Mouse (Mus musculus) intestine, postnatal 0 days (tissue): ENCODE measurements around the gene Lcn12. TPM values are rescaled to one million over a fixed set of nuclear protein-coding genes. Genes with fewer than 3 reads are reported as not detected.

ENCODE experiments used
- ATAC-seq: fragments of 200-750 bp; cut with Nextera tagmentation; 2 replicates; pipeline ENCODE4 v1.8.0; 2017; ENCODE audit warnings: mild to moderate bottlenecking, moderate TSS enrichment, moderate library complexity
- H3K27ac ChIP-seq: fragments of 300-500 bp; sonication (generic); 2 replicates; pipeline ENCODE4 v1.5.1; 2014; ENCODE audit warnings: mild to moderate bottlenecking, low read depth, low read length, moderate library complexity
- H3K27me3 ChIP-seq: fragments of 300-500 bp; sonication (generic); replicated peaks from 2 replicates; pipeline ENCODE4 v1.6.1; 2014; ENCODE audit warnings: low read length, mixed read lengths; ENCODE audit not compliant: control insufficient read depth, insufficient read depth
- H3K36me3 ChIP-seq: fragments of 300-500 bp; sonication (generic); 2 replicates; pipeline ENCODE4 v1.6.1; 2014; ENCODE audit warnings: mild to moderate bottlenecking, moderate library complexity; ENCODE audit not compliant: control insufficient read depth, insufficient read depth
- H3K4me1 ChIP-seq: fragments of 300-500 bp; sonication (generic); replicated peaks from 2 replicates; pipeline ENCODE4 v1.6.1; 2014; ENCODE audit warnings: antibody characterized with exemption, low read length, mixed read lengths; ENCODE audit not compliant: control insufficient read depth, insufficient read depth
- H3K4me2 ChIP-seq: fragments of 300-500 bp; sonication (generic); replicated peaks from 2 replicates; pipeline ENCODE4 v1.6.1; 2014; ENCODE audit warnings: low read depth, mild to moderate bottlenecking, moderate library complexity
- H3K4me3 ChIP-seq: fragments of 300-500 bp; sonication (generic); 2 replicates; pipeline ENCODE4 v1.5.1; 2014; ENCODE audit warnings: low read depth, low read length
- H3K9ac ChIP-seq: fragments of 300-500 bp; sonication (generic); 2 replicates; pipeline ENCODE4 v1.6.1; 2014; ENCODE audit warnings: mild to moderate bottlenecking, low read depth, low read length
- H3K9me3 ChIP-seq: fragments of 300-500 bp; sonication (generic); 2 replicates; pipeline ENCODE4 v1.6.1; 2016; ENCODE audit warnings: mixed run types; ENCODE audit not compliant: control insufficient read depth
- CTCF ChIP-seq: sonication (generic); IDR thresholded peaks from 2 replicates; pipeline ENCODE4 v1.5.1; 2016; ENCODE audit warnings: low read depth, mild to moderate bottlenecking, control low read depth, antibody characterized with exemption, moderate library complexity
- WGBS: fragments of 180-500 bp; shearing (Covaris S2); extraction: QIAGEN DNeasy Blood & Tissue Kit; methylation state at CpG from one replicate; pipeline ENCODE4 v1.1.7; 2014; 5-methylcytosine and 5-hydroxymethylcytosine counted together
- polyA plus RNA-seq: library from polyadenylated mRNA; unstranded; fragments of >200 nt; fragmentation: Nextera tagmentation; extraction: Ambion mirVana; gene quantifications from 2 replicates; pipeline ENCODE4 v1.2.1, GENCODE M21; 2015

Gene Lcn12
- polyA plus RNA-seq, 1 experiment from 2014 or later = 0.40 TPM

- ATAC-seq = no peak
- Histone ChIP-seq H3K27ac (no peak overlapping the region), H3K27me3 (no peaks in the 10 kb centered on the region), H3K9me3 (no peaks in the 10 kb centered on the region), H3K9ac (no peak overlapping the region), H3K4me3 (no peak overlapping the region), H3K4me2 (no peak overlapping the region), H3K36me3 (peaks cover 27% of the 10 kb centered on the region), H3K4me1 (peaks cover 9% of the 10 kb centered on the region; the same call in 1 of the 2 replicates)
- TF ChIP-seq CTCF = no peak
- WGBS = 88% methylated on average over 19 of the region's 19 CpGs
Observed at GRCm38 (mm10) chr2:25504538-25504937, 10.8 kb upstream of the Lcn12 start.

GRCm38 (mm10) chr2:25502726-25503125, 9.0 kb upstream of the Lcn12 start:
- ATAC-seq = peak; percentile 39; the same call in 1 of the 2 replicates
- no peak for TF ChIP-seq CTCF
- H3K27me3 ChIP-seq = no peaks in the 10 kb centered on the region
- H3K9me3 ChIP-seq = no peaks in the 10 kb centered on the region
- 0 out of 2 replicates have a peak overlapping the region, but pooled peaks have one; percentile 41 for H3K27ac ChIP-seq
- H3K4me1 ChIP-seq = peaks cover 13% of the 10 kb centered on the region; the same call in 1 of the 2 replicates
- H3K9ac ChIP-seq = no peak overlapping the region
- H3K4me2 ChIP-seq = peak overlapping the region; percentile 74; the same call in 1 of the 2 replicates
- H3K36me3 ChIP-seq = peaks cover 27% of the 10 kb centered on the region
- H3K4me3 ChIP-seq = no peak overlapping the region
- 46% methylated on average over 3 of the region's 3 CpGs for WGBS

GRCm38 (mm10) chr2:25501593-25502486, 8.1 kb upstream of the Lcn12 start, which contains the start of gene C8g:
Gene C8g, minus strand, starts transcription at chr2:25501719.
- ATAC-seq = no peak
- 69% methylated on average over 20 of the region's 20 CpGs for WGBS
- Histone ChIP-seq H3K4me3 (peak within 1 kb of the TSS; percentile 66), H3K9ac (peak within 1 kb of the TSS; percentile 88), H3K36me3 (peaks cover 27% of the 10 kb centered on the region), H3K4me1 (peaks cover 13% of the 10 kb centered on the region; the same call in 1 of the 2 replicates), H3K9me3 (no peaks in the 10 kb centered on the region), H3K27ac (peak within 1 kb of the TSS; percentile 73), H3K27me3 (no peaks in the 10 kb centered on the region), H3K4me2 (peak within 1 kb of the TSS; percentile 74)
- TF ChIP-seq CTCF = peak; percentile 36

GRCm38 (mm10) chr2:25500576-25501405, 7.1 kb upstream of the Lcn12 start, which contains the start of gene Fbxw5:
Gene Fbxw5, plus strand, starts transcription at chr2:25500750.
- ATAC-seq = peak; percentile 78
- Histone ChIP-seq H3K9ac (peak within 1 kb of the TSS; percentile 88), H3K4me3 (peak within 1 kb of the TSS; percentile 66), H3K36me3 (peaks cover 24% of the 10 kb centered on the region), H3K9me3 (no peaks in the 10 kb centered on the region), H3K4me2 (peak within 1 kb of the TSS; percentile 74), H3K27ac (peak within 1 kb of the TSS; percentile 73), H3K4me1 (peaks cover 13% of the 10 kb centered on the region; the same call in 1 of the 2 replicates), H3K27me3 (no peaks in the 10 kb centered on the region)
- under 1% methylated on average over 36 of the region's 44 CpGs for WGBS
- no peak for TF ChIP-seq CTCF

- Histone ChIP-seq H3K9ac (no peak overlapping the region), H3K9me3 (no peaks in the 10 kb centered on the region), H3K27ac (peak overlapping the region; percentile 61; the same call in 1 of the 2 replicates), H3K4me1 (peaks cover 13% of the 10 kb centered on the region; the same call in 1 of the 2 replicates), H3K4me2 (peak overlapping the region; percentile 74), H3K27me3 (no peaks in the 10 kb centered on the region), H3K36me3 (peaks cover 19% of the 10 kb centered on the region), H3K4me3 (peak overlapping the region; percentile 66)
- WGBS = 60% methylated on average over 6 of the region's 6 CpGs
- TF ChIP-seq CTCF = no peak
- peak; percentile 26 for ATAC-seq
Observed at GRCm38 (mm10) chr2:25500071-25500575, 6.4 kb upstream of the Lcn12 start.
